Mouse (Mus musculus): ENCODE results near the gene Gm8334.
"Not testable (repeated sequence)": the region's sequence is repeated elsewhere in the genome, so short reads cannot be mapped to it uniquely, and the experiment has no call there.

Gene Gm8334

DNA sequence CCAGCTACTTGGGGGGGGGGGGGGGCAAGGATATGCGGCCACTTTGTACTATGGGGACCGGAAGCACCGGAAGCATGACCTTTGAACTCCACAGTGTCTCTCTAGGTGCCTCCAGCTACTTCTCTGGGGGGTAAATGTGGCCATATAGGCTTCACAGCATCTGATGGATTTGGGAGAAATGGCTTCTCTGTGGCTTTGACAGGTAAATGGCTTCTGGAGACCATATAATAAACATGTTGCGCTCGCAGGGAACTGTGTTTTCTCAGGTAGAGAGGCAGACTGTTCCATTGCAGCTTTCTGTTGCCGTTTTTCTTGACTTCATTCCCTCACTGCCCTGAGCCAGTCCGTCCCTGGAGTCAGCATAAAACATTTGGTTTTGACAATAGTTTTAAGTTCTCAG lies at the start of gene Gm8334:
TSS of gene Gm8334 (minus strand) at position 101 of the 400 bp plus-strand sequence.
- not testable (repeated sequence) for DNase-seq (ENCODE audit: low spot score)

DNA sequence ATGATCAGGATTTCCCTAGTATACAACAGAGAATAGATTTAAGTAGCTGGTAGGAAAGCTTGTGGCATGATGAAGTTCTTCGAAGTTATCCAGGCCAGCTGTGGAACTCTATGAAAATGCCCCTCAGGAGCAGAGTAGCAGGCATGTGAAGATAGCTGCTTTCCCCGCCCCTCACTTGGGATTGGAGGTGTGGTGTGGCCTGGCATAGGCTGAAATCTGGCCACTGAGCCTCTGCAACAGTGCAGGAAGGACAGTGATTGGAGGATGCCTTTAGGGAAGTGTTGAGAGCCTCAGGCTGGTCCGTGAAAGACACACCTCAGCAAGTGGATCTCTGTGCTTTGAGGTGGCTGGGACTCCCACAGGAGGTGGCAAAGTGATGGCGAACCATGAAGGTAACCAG lies 48.3 kb upstream of the Gm8334 start, which contains the start of gene Gm15127:
TSS of gene Gm15127 (plus strand) at position 301 of the 400 bp plus-strand sequence.
- not testable (repeated sequence) for DNase-seq (ENCODE audit: low spot score)

Data from T-cell, adult 2 months (primary cell).